9 mouse cellular contexts compared by ENCODE assay signal in the genomic region with DNA sequence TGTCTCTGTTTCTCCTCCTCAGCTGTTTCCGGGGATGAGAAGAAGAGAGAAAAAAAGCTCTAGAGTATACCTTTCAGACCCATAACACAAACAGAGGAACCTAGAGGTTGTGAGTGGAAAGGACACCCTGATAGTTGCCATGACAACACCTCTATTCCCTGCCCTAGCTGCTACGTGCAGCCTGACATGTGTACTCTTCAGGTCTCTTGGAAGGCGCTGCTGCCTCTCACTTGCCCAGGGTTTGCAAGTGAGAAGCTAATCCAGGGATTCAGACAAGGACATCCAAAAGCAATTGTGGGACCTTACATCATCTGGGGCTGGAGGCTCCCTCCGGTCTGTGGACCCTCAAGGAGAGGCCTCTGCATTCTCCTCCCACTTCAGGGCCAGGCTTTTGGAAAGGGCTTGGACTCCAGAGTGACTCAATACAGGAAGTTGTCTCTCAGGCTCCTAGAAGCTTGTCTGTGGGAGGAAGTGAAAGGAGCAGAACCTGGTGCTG. TPM values are rescaled to one million over a fixed set of nuclear protein-coding genes. Genes with fewer than 3 reads are reported as not detected.
DNase-seq lines count a peak whose midpoint lies in the region; ATAC-seq and TF ChIP-seq lines count a peak whose summit lies in the region.
"Had no signal": no experiment of that assay in that cellular context is flagged by ENCODE, and none has a peak within 500 bp of the region (broad histone marks: within the 10 kb centered on the region; RNA-seq: fewer than 3 reads in every experiment).

No protein-coding gene starts in this region.

- TF ChIP-seq CTCF in left cerebral cortex, adult 2 months (IDR thresholded peaks at IDR 0.05) = no peak

- 0 out of 2 replicates have a peak overlapping the region, but pooled peaks have one; percentile 31 for H3K9ac ChIP-seq in liver, embryonic 12.5 days
- H3K9ac ChIP-seq: limb, embryonic 15.5 days had no signal

- no peaks in the 10 kb centered on the region for H3K36me3 ChIP-seq in liver, embryonic 12.5 days
- H3K36me3 ChIP-seq: limb, embryonic 15.5 days had no signal

- no peak overlapping the region for H3K27ac ChIP-seq in liver, embryonic 12.5 days
- no peak overlapping the region for H3K27ac ChIP-seq in left cerebral cortex, adult 2 months
- H3K27ac ChIP-seq: limb, embryonic 15.5 days had no signal

- peak; percentile 59 for DNase-seq in adrenal gland, postnatal 14 days
- DNase-seq in adrenal gland, adult 8-10 months = no peak
- DNase-seq in thymus, postnatal 14 days = peak; percentile 9
- no peak for DNase-seq in thymus, postnatal 10 days (ENCODE audit: low spot score in 2 of 2)
- DNase-seq in cerebellum, adult 9-10 months = no peak
- DNase-seq in spleen, postnatal 14 days (ENCODE audit: low spot score in 2 of 2) = no peak
- no peak for DNase-seq in left cerebral cortex, adult 2 months (ENCODE audit: extremely low spot score in 1 of 2, low spot score in 2 of 2)

- no peak overlapping the region for H3K4me3 ChIP-seq in liver, embryonic 12.5 days
- no peak overlapping the region for H3K4me3 ChIP-seq in left cerebral cortex, adult 2 months
- H3K4me3 ChIP-seq: limb, embryonic 15.5 days had no signal

- WGBS in liver, embryonic 12.5 days (ENCODE audit: insufficient replicate concordance) = 5% methylated on average over 4 of the region's 4 CpGs

- peak; percentile 70 for ATAC-seq in liver, embryonic 12.5 days

- intact Hi-C loops in left cerebral cortex, adult 2 months (cut with DNase I) = no loop called here

- no peaks in the 10 kb centered on the region for H3K9me3 ChIP-seq in liver, embryonic 12.5 days (replicated peaks)
- H3K9me3 ChIP-seq: limb, embryonic 15.5 days had no signal

- H3K4me2 ChIP-seq in liver, embryonic 12.5 days = peak overlapping the region; percentile 27; the same call in 1 of the 2 replicates
- H3K4me2 ChIP-seq: limb, embryonic 15.5 days had no signal

- peaks cover 53% of the 10 kb centered on the region for H3K4me1 ChIP-seq in liver, embryonic 12.5 days
- H3K4me1 ChIP-seq: limb, embryonic 15.5 days had no signal

- no peaks in the 10 kb centered on the region for H3K27me3 ChIP-seq in liver, embryonic 12.5 days (replicated peaks)
- H3K27me3 ChIP-seq: limb, embryonic 15.5 days had no signal

RNA-seq across cellular contexts. Expression of a gene that starts 47.6 kb away (rescaled TPM):
- 123 and 126 TPM in 2 replicates for total RNA-seq in adrenal gland, postnatal 14 days (2021)
- 10 to 100 TPM; 16.3 to 73.4 (median 57.0) TPM for total RNA-seq in adrenal gland, adult 8-10 months (2022)
- 10.1 and 11.1 TPM in 2 replicates for polyA plus RNA-seq in liver, embryonic 12.5 days (2016; fragmentation: Nextera tagmentation; extraction: Ambion mirVana)
- total RNA-seq in left cerebral cortex, adult 2 months (2021) = 1 to 10 TPM; 2.9 to 4.1 TPM

Comparison
In these comparisons a context has a peak if more than half of its experiments do, and no peak if none do; other contexts are left out.
1. DNase-seq: peak in adrenal gland, postnatal 14 days (single experiment) and thymus, postnatal 14 days (single experiment); none in adrenal gland, adult 8-10 months (single experiment), thymus, postnatal 10 days (0 of 2), cerebellum, adult 9-10 months (single experiment), spleen, postnatal 14 days (0 of 2) and left cerebral cortex, adult 2 months (0 of 2).